Mouse (Mus musculus) erythroblast, adult 5-6 weeks (primary cell): ENCODE data around the gene Lipt1. TPM values are rescaled to one million over a fixed set of nuclear protein-coding genes. Genes with fewer than 3 reads are reported as not detected.

ENCODE experiments used
- ATAC-seq: replicated peaks from 2 replicates; pipeline ENCODE4 v1.8.0; 2016; ENCODE audit warnings: moderate number of reproducible peaks, mild to moderate bottlenecking, moderate TSS enrichment, inconsistent platforms; ENCODE audit not compliant: poor library complexity, low FRiP score, severe bottlenecking
- total RNA-seq, 2 experiments: library from RNA; stranded (forward) in 1 of 2; stranded (reverse) in 1 of 2; fragments of 150-400 nt in 1 of 2; fragments of 200-764, 138-1000 nt in 1 of 2; gene quantifications; 2 replicates each; pipeline versions ENCODE4 v1.2.3 to v1.2.4; 2015 to 2017; ENCODE audit warnings: low replicate concordance in 2 of 2

Gene Lipt1
- total RNA-seq (2015; ENCODE audit: low replicate concordance) (0.63 TPM in 1 of 2 replicates, not detected in the other), total RNA-seq (2017; ENCODE audit: low replicate concordance) (not detected in 2 replicates)

- 0 out of 2 replicates have a peak, but pooled peaks have one; percentile 25 for ATAC-seq
Observed at GRCm38 (mm10) chr1:37871704-37872103, at the start of gene Lipt1. Lipt1 (plus strand) TSS chr1:37871738.

DNA sequence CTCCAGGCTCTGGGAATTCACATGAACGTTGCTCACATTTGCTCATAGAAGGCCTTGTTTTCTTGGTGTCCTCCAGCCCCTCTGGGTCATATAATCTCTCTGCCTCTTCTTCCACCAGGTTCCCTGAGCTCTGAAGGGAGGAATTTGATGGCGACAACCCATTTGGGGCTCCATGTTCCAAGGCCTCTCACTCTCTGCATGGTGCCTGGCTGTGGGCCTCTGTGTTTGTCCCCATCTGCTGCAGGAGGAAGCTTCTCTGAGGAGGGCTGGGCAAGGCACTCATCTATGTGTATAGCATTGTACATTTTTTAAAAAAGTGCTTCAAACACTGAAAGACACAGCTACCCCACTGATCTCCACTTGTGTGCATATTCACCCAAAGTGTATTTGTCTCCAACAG, 39.9 kb upstream of the Lipt1 start:
- ATAC-seq = no peak

DNA sequence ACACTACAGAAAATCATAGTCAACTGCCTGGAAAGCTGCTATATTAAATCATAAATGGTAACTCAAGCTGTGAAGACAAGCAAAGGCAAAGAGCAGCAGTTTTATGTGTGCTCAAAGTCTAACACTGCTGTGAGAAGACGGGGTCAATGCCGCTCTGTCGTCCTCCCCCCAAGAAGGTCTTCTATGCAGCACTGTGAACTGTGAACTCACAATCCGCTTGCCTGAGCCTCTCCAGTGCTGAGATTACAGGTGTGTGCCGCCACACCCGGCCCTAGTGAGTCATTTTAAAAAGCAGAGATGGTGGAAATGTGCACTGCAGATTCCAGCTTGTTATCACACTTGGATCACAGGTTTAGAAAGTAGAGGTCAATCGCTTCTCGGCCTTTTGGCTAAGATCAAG, 24.7 kb upstream of the Lipt1 start:
- no peak for ATAC-seq

DNA sequence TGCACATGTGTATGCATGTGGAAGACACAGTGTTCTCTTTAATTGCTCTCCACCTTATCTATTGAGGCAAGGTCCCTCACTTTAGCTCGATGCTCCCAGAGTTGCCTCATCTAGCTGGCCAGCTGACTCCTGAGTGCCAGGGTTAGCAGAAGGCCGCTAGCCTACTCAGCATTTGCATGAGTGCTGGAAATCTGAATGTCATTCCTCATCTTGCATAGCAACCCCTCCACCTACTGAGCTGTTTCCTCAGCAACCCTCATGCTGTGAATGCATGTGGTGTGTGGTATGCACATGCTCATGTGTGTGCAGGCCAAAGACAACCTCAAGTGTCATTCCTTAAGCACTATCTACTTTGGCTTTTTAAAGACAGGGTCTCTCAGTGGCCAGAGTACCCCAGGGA, 20.8 kb upstream of the Lipt1 start:
- ATAC-seq = no peak

GRCm38 (mm10) chr1:37864511-37865400, 6.8 kb upstream of the Lipt1 start:
- ATAC-seq = peak; percentile 91

GRCm38 (mm10) chr1:37865401-37866215, 5.9 kb upstream of the Lipt1 start:
- no peak for ATAC-seq

DNA sequence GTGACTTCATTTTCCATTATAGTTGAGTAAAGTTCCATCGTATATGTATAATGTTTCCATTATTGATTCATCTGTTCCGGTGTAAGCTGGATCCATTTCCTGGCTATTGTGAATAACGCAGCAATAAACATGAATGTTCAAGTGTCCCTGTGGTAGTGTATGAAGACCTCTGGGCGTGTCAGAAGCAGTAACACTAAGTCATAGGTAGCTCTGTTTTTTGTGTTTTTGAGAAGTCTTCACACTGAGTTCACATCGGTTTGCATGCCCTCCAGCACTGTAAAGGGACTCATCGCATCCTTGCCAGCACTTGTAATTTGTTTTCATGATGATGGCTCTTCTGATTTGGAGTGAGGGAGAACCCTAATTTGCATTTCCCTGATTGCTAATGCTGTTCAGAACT, 5.3 kb upstream of the Lipt1 start, which contains the start of gene Tsga10:
Tsga10 (minus strand) TSS at position 144 of the 400 bp plus-strand sequence.
- no peak for ATAC-seq

DNA sequence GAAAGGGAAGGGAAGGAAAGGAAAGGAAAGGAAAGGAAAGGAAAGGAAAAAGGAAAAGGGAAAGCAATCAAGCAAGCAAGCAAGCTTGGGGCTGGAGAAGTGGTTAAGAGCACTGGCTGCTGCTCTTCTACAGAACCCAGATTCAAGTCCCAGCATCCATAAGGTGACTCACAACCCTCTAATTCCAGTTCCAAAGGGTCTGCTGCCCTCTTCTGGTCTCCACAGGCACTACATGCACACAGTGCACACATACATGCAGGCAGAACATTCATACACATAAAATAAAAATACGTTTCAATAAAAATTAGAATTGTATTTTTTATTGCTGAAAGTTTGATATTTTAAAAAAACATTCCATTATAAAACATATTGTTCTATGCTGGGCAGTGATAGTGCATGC, 4.5 kb upstream of the Lipt1 start:
- no peak for ATAC-seq

- ATAC-seq = no peak
Observed at GRCm38 (mm10) chr1:37867684-37868322, 3.7 kb upstream of the Lipt1 start.

DNA sequence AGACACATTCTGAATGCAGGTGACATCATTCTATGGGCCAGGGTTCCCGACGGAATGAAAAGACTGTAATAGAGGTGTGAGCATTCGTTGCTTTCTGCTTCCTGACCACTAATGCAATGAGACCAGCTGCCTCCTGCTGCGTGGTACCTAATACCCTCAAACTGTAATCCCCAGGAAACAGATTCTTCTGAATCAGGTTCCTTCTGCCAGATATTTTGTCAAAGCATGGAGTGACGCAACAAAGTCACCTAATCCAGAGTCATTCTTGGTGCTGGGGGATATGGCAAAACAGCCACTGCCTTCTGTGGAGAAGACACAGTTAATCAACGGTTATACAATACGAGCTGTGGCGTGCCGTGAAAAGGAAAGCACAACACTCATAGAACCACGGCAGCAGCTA, 2.9 kb upstream of the Lipt1 start:
- no peak for ATAC-seq

- ATAC-seq = no peak
Observed at GRCm38 (mm10) chr1:37869362-37869761, 2.2 kb upstream of the Lipt1 start.

DNA sequence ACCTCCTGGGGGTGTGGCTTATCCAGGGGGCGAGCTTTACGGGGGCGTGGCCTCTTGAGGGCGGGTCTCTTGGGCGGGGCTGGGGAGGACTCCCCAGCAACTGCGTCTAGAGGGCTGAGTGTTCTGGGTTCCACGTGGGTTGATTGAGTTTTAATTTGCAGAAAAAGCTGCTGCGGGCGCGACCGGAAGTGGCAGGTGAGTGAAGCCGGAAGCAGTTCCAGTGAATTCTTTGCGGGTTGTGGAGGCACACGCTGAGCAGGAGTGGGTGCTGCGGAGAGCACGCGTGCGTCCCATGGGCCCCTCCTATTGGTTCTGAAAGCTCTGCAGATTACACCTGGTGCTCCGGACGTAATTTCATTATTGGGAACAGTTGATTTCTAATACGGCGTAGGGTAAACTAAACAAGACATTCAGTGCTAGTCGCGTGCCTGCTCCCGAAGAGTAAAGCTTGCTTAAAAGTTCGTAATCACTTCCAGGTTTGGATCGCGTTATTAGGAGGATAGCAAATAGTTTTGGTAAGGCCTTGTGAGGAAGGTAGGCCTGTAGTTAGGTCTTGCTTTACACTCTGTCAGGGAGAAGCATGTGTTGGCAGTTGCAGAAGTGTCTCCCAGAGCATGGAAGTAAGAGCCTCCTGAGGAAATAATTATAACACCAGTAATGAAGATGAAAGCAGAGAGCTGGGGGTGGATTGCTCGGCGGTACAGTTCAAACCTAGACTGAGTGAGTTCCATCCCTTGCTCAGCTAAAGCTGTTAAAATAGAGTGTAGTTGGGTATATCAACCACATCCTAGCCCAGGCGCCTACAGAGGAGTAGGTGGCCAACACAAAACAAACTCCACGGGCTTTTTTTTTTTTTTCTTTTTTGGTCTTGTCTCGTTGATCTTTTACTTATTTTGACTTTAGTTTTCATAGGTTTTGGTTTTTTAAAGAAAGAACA, 861 bp downstream of the Lipt1 start:
- ATAC-seq = peak; percentile 89

DNA sequence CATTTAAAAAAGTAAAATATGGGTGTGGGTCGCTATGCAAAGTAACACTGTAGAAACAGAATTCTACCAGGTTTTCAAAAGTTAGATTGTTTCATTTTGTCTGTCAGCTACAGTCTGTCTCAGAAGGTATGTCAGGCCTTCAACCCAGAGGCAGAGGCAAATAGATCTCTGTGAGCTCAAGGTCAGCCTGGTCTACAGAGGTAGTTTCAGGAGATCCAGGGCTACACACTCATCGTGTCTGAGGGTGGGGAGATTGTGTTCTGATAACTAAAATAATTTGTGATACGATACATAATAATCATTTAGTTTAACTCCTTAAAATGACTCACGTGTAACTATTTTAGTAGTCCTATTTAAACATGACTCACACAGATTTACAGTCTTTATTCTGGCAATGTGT, 1.6 kb downstream of the Lipt1 start:
- no peak for ATAC-seq

GRCm38 (mm10) chr1:37877736-37878460, 6.4 kb downstream of the Lipt1 start:
- ATAC-seq = 0 out of 2 replicates have a peak, but pooled peaks have one; percentile 18

DNA sequence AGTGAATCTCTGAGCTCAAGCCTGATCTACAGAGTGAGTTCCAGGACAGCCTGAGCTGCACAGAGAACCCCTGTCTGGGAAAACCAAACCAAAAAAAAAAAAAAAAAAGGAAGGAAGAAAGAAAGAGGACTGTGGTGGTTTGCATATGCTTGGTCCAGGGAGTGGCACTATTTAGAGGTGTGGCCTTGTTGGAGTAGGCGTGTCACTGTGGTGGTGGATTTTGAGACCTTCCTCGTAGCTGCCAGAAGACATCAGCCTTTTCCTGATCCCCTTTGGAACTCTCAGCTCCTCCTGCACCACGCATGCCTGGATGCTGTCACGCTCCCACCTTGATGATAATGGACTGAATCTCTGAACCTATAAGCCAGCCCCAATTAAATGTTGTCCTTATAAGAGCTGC, 11.9 kb downstream of the Lipt1 start:
- no peak for ATAC-seq

GRCm38 (mm10) chr1:37884451-37884850, 12.9 kb downstream of the Lipt1 start:
- ATAC-seq = peak; percentile 96

GRCm38 (mm10) chr1:37889206-37889605, 17.7 kb downstream of the Lipt1 start:
- ATAC-seq = no peak

DNA sequence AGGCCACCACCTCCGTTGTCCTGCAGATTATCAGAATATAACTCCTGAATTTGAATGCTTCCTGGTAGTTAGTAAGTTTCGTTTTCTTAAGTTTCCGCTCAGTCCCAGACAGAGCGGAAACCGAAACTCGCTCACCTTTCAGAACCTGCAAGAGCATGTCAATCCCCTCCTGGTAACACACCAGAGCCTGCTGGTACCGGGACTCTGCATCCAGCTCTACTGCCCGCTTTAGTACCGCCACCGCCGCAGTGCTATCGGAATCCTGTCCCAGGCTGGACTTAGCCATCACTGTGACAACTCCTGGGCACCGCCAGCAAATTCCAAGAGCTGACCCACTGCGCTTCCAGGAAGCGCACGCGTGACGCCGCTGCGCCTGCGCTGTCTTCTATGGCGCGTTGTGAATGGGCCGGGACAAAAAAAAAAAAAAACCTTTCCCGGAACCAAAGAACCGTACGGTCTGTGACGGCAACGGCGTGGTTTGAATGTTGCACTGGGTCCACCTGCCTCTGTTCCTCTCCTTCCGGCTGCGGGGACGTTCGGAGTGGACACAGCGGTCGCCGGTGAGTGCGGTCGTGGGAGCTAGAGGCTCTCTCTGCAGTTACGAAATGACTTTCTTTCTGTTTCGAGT, 18.6 kb downstream of the Lipt1 start, which contains the start of the genes Mitd1 and Mrpl30:
Mitd1 (minus strand) TSS at position 387 of the 628 bp plus-strand sequence.
Mrpl30 (plus strand) TSS at position 453 of the 628 bp plus-strand sequence.
- peak; percentile 89 for ATAC-seq
